Mouse (Mus musculus) olfactory bulb, adult 2 months (tissue): ENCODE measurements at regions not wholly inside any gene's neighbourhood (a gene's known extent, or its start where the extent isn't known, plus 50 kb on each side); places are given as distances from the start of the nearest gene placed in this dataset.

Source experiments
- CTCF ChIP-seq: fragments of 200-500 bp; IDR thresholded peaks from 2 replicates; pipeline ENCODE4 v1.5.1; 2012; ENCODE audit warnings: low read depth, mild to moderate bottlenecking, low read length, moderate library complexity; ENCODE audit not compliant: insufficient read depth
- POLR2A ChIP-seq: fragments of 200-500 bp; IDR thresholded peaks from 2 replicates; pipeline ENCODE4 v1.6.1; 2012; ENCODE audit warnings: mild to moderate bottlenecking, low read depth, low read length, moderate library complexity; ENCODE audit not compliant: insufficient read depth

- TF ChIP-seq CTCF (no peak), POLR2A (no peak)
Observed at GRCm38 (mm10) chr14:60490886-60491285, 117.8 kb downstream of the Amer2 start.
